Comparison of ENCODE assay signal across 8 mouse cellular contexts in the genomic region with DNA sequence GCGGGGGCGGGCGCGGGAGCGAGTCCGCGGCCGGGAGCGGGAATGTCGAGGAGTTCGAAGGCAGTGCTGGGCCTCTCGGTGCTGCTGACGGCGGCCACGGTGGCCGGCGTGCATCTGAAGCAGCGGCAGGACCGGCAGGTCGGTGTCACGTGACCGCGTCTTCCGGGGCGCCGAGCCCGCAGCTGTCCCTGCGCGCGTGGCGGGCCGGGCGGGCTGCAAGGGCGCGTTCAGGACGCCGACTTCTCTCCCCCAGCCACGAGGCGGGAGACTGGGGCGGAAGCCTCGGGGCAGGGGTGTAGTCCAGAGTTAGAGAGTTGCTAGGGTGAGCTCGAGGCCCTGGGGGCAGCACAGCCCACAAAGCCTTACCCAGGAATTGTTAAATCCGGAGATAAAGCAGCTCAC. TPM values are rescaled to one million over a fixed set of nuclear protein-coding genes. Genes with fewer than 3 reads are reported as not detected.
DNase-seq lines count a peak whose midpoint lies in the region; ATAC-seq and TF ChIP-seq lines count a peak whose summit lies in the region.

No protein-coding gene starts in this region.

- peak; percentile 66 for ATAC-seq in common myeloid progenitor, adult 5-6 weeks (replicated peaks; ENCODE audit: low read depth, poor library complexity, severe bottlenecking)
- ATAC-seq in hematopoietic stem cell, adult 5-6 weeks (replicated peaks in 1 of 2; ENCODE audit: insufficient read depth in 1 of 2, low FRiP score in 2 of 2, low TSS enrichment in 1 of 2, low read depth in 1 of 2, poor library complexity in 2 of 2, severe bottlenecking in 2 of 2), result peak; percentile 43 to 48; a peak in 3 of 4 replicates
- ATAC-seq in megakaryocyte-erythroid progenitor cell, adult 5-6 weeks (replicated peaks; ENCODE audit: low FRiP score, low TSS enrichment, poor library complexity, severe bottlenecking), result peak; percentile 81

- no peaks in the 10 kb centered on the region for H3K9me3 ChIP-seq in ES-E14 (ENCODE audit: control insufficient read depth, insufficient read depth, low read depth, low read length)

- H3K9ac ChIP-seq in ES-E14 (ENCODE audit: insufficient read depth, low read depth, low read length, poor library complexity, severe bottlenecking), result peak overlapping the region; percentile 97

- in situ Hi-C loops in ES-E14 (cut with MboI; ENCODE audit: low sequenced_read_pairs in 2 of 2, unreplicated experiment in 2 of 2), result no loop called here

- peak overlapping the region; percentile 85 to 98 for H3K4me3 ChIP-seq in ES-E14 (ENCODE audit: insufficient read depth in 1 of 2, low read depth in 1 of 2, low read length in 2 of 2, poor library complexity in 1 of 2, severe bottlenecking in 1 of 2)

- peak; percentile 77 for DNase-seq in left cerebral cortex, adult 11 months (ENCODE audit: low spot score)
- DNase-seq in left cerebral cortex, postnatal 10 days (ENCODE audit: extremely low spot score in 1 of 2, low spot score in 2 of 2), result no peak
- peak; percentile 82 for DNase-seq in ES-E14 (ENCODE audit: low read depth, low spot score)
- peak; percentile 69 to 75 for DNase-seq in thymus, postnatal 10 days (ENCODE audit: low spot score in 2 of 2)
- no peak for DNase-seq in frontal cortex, adult 2 months (ENCODE audit: extremely low spot score in 1 of 2, low spot score in 1 of 2)

- intact Hi-C loops in left cerebral cortex, postnatal 10 days (cut with DNase I), result loop anchor here (5.0 kb wide), 1 partner anchor 37 kb away; the partner anchor contains the start of gene Ovol2

- H3K36me3 ChIP-seq in ES-E14 (ENCODE audit: control insufficient read depth, insufficient read depth, low read length, poor library complexity, severe bottlenecking), result peaks cover 9% of the 10 kb centered on the region

- peaks cover 2 to 3% of the 10 kb centered on the region in 2 experiments; a peak in 3 of 4 replicates for H3K4me1 ChIP-seq in ES-E14 (ENCODE audit: control insufficient read depth in 2 of 2, insufficient read depth in 2 of 2, low read length in 2 of 2, poor library complexity in 1 of 2)

- H3K27ac ChIP-seq in ES-E14 (ENCODE audit: insufficient read depth, low read depth, low read length, poor library complexity, severe bottlenecking), result peak overlapping the region; percentile 98

TF ChIP-seq in ES-E14, 5 proteins besides CTCF, POLR2A, EP300 and RAD21:
- TF ChIP-seq MAFK (IDR thresholded peaks at IDR 0.05; ENCODE audit: insufficient read depth, low read depth, low read length) (no peak), HCFC1 (IDR thresholded peaks at IDR 0.05; ENCODE audit: borderline replicate concordance, insufficient read depth, low read length) (peak; percentile 65; the same call in 1 of the 2 replicates)

RNA-seq across cellular contexts. Expression of gene Pet117, which starts 0.2 kb away (rescaled TPM):
- 1 to 10 TPM; 5.3 to 5.5 TPM for total RNA-seq in left cerebral cortex, postnatal 10 days (2021)
- total RNA-seq in ES-E14 (2012; rRNA removed), result not detected in 2 replicates
- 19.5 TPM in 1 of 2 replicates, not detected in the other for total RNA-seq in common myeloid progenitor, adult 5-6 weeks (2017)
- total RNA-seq in hematopoietic stem cell, adult 5-6 weeks (2017), result not detected in 2 replicates
- total RNA-seq in megakaryocyte-erythroid progenitor cell, adult 5-6 weeks (2014; fragmentation: Nextera tagmentation), result not detected in 2 replicates
- total RNA-seq in megakaryocyte-erythroid progenitor cell, adult 5-6 weeks (2017), result 2.4 TPM in 1 of 2 replicates, not detected in the other
- 0.76 and 1.8 TPM in 2 replicates for polyA plus RNA-seq in frontal cortex, adult 2 months (2012; rRNA removed)

RNA-seq across cellular contexts. Expression of gene Kat14, which starts 0.2 kb away (rescaled TPM):
- 10 to 100 TPM; 24.4 to 27.2 TPM for total RNA-seq in left cerebral cortex, postnatal 10 days (2021)
- 37.7 and 43.9 TPM in 2 replicates for total RNA-seq in ES-E14 (2012; rRNA removed)
- 34.7 and 44.2 TPM in 2 replicates for total RNA-seq in common myeloid progenitor, adult 5-6 weeks (2017)
- 32.8 and 40.3 TPM in 2 replicates for total RNA-seq in hematopoietic stem cell, adult 5-6 weeks (2017)
- total RNA-seq in megakaryocyte-erythroid progenitor cell, adult 5-6 weeks (2014; fragmentation: Nextera tagmentation), result 62.3 and 96.4 TPM in 2 replicates
- 29.8 and 33.6 TPM in 2 replicates for total RNA-seq in megakaryocyte-erythroid progenitor cell, adult 5-6 weeks (2017)
- polyA plus RNA-seq in frontal cortex, adult 2 months (2012; rRNA removed), result 33.0 TPM in 2 replicates

RNA-seq across cellular contexts. Expression of gene Ovol2, which starts 37.1 kb away (rescaled TPM):
- 1 to 10 TPM; 3.2 to 6.3 TPM for total RNA-seq in left cerebral cortex, postnatal 10 days (2021)
- total RNA-seq in ES-E14 (2012; rRNA removed), result 1.8 and 2.1 TPM in 2 replicates
- total RNA-seq in common myeloid progenitor, adult 5-6 weeks (2017), result not detected in 2 replicates
- total RNA-seq in hematopoietic stem cell, adult 5-6 weeks (2017), result not detected in 2 replicates
- not detected in 2 replicates for total RNA-seq in megakaryocyte-erythroid progenitor cell, adult 5-6 weeks (2014; fragmentation: Nextera tagmentation)
- total RNA-seq in megakaryocyte-erythroid progenitor cell, adult 5-6 weeks (2017), result not detected in 2 replicates
- polyA plus RNA-seq in frontal cortex, adult 2 months (2012; rRNA removed), result 6.1 and 8.3 TPM in 2 replicates

Comparison
In these comparisons a context has a peak if more than half of its experiments do, and no peak if none do; other contexts are left out.
1. DNase-seq: peak in left cerebral cortex, adult 11 months (single experiment), ES-E14 (single experiment) and thymus, postnatal 10 days (2 of 2); none in left cerebral cortex, postnatal 10 days (0 of 2) and frontal cortex, adult 2 months (0 of 2).
2. Peak in every context shown above with its lines, with median percentiles within 50 percentile points of each other: ATAC-seq.